Mouse (Mus musculus): ENCODE measurements around the gene Prkcb. TPM values are rescaled to one million over a fixed set of nuclear protein-coding genes. Genes with fewer than 3 reads are reported as not detected.
A peak's percentile ranks its signal among the peaks of the same experiment; 100 is the strongest.

Prkcb gene
- total RNA-seq, 2 experiments from 2014 or later, result 701 to 769 TPM

DNA sequence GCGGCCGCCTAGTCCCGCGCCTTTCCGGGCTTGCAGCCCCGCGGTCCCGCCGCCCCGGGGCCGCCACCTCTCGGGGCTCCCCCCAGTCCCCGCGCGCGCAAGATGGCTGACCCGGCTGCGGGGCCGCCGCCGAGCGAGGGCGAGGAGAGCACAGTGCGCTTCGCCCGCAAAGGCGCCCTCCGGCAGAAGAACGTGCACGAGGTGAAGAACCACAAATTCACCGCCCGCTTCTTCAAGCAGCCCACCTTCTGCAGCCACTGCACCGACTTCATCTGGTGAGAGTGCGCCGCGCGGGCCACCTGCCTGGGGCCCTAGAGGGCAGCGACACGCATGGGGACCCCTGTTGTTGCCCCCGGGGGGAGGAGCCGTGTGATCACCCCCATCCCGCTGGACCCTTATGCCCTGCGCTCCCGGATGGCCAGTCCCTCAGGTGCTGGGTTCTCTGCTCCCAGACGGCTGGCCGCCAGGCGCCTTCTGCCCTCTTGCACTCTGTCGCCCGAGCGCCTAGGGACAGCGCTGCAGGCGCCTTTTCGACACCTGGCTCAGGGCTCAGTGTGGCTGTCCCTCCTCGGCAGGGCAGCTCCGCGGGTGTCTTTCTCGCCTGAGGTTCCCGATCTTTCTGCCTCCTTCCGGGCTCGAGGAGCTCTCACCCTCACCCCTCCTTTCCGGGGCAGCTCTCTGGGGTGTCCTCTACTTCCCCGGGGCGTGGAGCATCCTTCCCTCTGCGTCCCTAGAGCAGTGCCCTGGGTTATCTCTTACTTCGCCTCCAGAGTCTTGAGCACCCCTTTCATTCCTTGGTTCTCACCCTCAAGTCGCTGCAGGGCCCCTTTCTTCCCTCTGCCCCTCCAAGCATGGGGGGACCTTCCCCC lies 926 bp downstream of the Prkcb start:
- peak in 1 of 2 experiments; percentile 36 for DNase-seq (ENCODE audit: low spot score in 2 of 2)

DNA sequence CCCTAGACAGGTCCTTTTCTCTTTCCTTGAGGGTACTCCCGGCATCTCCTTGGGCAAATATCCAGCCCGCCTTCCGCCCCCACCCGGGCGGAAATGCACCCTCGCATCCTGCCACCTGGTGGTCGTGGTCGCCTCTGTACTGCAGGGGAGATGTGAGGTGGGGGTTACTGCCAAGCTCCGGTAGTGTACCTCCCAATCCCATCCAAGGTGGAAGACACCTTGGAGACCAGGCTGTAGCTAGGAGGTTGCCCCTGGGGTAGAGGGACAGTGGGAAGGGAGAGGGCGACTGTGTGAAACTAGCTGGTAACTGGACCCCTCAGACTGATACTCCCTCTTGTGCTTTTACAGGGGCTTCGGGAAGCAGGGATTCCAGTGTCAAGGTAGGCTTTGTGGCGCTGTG lies 1.6 kb downstream of the Prkcb start:
- DNase-seq (ENCODE audit: low spot score in 2 of 2), result peak in 1 of 2 experiments; percentile 46

DNA sequence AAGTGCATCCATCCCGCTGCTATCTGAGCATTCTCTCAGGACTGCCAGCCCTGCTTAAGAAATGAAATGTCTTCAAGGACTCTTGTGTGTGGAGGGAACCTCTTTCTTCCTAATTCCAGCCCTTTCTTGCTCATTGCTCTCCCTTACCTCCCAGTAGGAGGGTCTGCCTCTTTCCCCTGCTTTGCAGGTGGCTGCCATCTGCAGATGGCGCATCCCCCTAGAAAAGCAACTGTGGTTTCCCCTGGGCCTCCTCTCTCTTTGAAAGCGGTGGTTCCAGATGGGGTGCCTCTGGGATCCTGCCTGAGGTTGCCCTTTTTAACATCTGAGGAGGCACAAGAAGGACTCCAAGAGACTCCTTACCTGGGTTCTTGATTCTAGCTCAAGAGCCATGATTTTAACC lies 2.2 kb downstream of the Prkcb start:
- DNase-seq (ENCODE audit: low spot score in 2 of 2), result no peak

DNA sequence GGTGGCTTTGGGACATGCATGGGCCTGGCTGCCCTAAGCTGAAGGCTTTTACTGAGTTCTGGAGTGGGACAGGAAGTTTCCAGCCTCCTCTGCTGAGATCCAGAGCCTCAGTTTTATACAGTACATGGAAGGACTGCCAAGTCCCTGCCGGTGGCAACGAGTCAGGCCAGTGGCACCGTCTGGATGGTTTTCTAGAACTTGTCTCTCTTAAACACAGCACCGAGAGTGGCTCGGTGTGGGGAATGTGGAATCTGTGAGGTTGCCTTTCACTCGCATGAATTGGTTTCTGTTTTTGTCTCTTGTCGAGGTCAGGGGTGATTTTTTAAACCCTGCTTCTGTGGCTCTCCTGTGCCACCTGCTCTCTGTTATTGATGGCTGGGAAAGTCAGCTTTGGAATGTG lies 3.6 kb downstream of the Prkcb start:
- DNase-seq (ENCODE audit: low spot score in 2 of 2), result no peak

DNA sequence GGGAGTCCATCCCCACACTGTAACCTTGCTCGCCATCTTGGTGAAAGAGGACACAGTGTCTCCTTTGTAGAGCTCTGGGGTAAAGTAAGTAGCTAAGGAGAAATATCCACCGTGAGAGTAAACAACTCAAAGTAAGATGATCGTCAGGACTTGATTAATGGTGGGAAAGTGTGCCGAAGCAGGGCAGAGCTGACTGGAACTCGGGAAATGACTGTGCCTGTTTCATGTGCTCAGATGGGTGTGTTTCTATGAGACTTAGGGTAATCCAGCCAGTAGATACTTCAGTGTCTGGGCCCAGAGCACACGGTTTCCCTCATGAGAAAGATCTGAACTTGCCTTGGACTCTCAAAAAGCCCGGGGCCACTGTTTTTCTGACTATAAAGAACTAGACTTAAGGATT lies 5.6 kb downstream of the Prkcb start:
- DNase-seq (ENCODE audit: low spot score in 2 of 2), result no peak

DNA sequence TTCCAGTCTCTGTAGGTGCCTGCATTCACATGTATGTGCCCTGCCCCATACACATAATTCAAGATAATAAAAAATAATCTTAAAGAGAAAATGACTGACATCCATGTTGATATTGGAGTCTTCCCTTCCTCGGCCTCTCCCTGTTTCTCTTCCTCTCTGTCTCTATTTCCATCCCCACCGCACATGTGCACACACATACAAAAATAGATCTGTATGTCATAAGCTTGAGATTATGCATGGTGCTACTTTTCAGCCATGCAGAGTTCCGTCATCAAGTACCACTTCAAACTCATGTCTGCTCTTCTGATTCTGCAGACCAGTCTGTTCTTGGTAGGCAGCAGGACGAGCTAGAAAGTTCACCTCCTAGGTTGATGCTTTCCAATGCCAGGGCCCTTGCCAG lies 6.8 kb downstream of the Prkcb start:
- DNase-seq (ENCODE audit: low spot score in 2 of 2), result no peak

DNA sequence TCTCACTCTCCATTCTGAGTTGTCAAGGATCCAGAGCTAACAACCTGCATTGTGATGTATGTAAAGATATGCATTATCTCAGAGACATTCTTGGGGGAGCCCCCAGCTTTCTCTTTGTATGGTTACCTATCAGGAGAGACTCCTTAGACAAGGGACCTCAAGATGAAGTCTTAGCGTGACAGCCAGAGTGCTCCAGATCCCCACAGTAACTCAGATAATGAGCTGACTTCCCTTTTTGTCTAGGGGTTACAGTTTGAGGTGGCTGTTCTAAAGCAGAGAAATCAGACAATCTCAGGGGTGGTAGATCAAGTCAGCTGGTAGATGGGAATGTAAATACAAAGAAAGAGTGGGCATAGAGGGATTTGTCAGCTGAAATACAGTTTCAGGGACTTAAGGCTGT lies 7.8 kb downstream of the Prkcb start:
- DNase-seq (ENCODE audit: low spot score in 2 of 2), result no peak

DNA sequence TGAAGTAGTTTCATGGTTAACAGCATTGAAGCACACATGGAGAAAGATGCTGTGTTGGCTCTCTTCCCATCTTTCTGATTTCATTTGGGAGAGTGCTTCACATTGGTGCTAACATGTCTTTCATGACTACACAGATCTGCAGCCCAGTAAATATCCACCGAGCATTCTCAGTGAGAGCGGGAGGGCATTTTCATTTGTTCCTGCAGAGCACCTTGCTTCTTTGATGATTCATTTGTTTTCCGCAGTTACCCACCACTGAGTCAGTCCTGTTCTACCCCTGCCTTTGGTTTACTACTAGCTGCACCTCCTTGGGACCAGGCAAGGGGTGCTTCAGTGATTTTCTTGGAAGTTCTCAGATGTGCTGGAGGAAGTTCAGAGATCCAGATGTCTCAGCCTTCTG lies 8.3 kb downstream of the Prkcb start:
- DNase-seq (ENCODE audit: low spot score in 2 of 2), result no peak

DNA sequence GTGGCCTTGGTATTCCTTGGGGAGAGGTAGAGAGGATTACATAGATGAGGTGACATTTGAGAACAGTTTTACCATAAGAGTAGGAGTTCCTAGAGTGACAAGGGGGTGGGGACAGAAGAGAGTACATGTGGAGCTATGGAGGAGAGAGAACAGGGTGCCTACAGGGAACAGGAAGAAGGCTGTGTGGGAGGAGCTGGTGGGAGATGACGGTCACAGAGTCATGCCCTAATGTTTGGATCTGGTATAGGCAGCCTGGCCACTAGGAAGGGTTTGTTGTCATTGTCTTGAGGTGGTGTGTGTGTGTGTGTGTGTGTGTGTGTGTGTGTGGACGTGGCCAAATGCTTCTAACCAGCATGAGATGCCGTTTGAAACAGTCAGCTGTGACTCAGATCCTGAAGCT lies 9.1 kb downstream of the Prkcb start:
- no peak for DNase-seq (ENCODE audit: low spot score in 2 of 2)

DNA sequence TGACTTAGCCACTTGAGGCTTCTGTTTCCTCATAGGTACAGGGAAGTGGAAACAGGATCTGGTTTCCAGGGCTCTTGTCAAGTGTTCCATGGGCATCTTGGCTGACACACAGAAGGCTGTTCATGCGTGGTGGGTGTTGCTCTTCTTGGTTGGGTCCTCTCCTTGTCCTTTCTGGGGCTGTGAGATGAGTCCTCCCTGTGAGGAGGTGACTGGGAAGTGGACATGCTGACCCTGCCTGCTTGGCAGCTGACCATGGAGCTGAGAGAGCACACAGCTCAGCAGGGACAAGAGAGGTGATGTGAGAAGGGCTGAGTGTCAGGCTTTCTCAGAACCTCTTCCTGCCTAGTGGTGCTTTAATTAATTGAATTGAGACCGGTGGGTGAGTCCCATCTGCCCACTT lies 10.2 kb downstream of the Prkcb start:
- DNase-seq (ENCODE audit: low spot score in 2 of 2), result no peak

DNA sequence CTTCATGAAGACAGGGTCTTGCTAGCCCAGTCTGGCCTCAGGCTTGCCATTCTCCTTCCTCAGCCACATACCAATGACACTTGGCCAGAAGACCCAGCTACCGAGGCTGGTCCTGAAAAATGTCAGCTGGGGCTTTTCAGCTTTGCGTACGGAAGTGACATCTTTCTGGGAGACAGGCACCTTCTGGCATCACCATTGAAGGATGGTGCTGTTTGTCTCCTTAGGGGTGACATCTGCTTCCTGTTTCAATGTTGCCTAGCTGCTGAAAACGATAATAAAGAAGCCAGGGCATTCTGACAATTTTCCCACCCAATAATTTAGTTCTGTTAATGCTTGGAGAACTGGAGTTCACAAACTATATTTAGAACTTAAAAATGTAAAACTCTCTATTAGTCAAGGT lies 12.0 kb downstream of the Prkcb start:
- DNase-seq (ENCODE audit: low spot score in 2 of 2), result no peak

DNA sequence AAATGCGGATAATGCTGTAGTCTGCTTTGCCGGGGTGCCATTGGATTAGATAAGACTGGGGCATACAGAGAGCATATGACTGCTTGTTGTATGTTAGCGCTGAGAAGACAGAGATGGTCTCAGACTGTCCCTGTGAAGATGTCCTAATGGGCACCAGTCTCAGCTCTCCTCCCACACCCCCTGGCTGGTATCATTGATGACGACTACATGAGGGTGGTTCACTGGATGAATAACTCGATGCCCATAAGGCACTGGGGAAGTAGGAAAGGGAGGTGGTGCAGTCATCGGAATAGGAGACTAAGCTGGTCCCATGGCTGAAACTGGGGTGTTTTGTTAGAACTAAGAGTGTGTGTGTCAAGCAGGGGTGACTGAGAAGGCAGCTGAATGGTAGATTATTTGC lies 14.0 kb downstream of the Prkcb start:
- no peak for DNase-seq (ENCODE audit: low spot score in 2 of 2)

DNA sequence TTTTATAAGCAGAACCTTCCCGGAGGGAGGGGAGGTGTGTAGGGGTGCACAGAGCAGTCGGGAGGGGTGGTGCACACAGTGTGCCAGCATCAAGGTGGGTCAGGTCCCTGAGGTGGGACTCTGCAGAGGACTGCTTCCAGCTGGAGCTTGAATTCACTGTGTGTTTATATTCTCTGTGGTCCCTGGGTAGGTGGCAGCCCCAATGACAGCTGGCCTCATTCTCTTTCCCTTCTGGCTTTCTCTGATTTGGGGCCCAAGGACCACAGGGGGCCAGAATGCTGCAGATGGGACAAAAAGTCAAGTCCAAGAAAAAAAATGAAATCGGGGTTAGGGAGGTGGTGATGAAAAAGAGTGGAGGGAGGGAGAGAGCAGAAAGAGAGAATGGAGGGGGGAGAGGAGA lies 15.4 kb downstream of the Prkcb start:
- no peak for DNase-seq (ENCODE audit: low spot score in 2 of 2)

DNA sequence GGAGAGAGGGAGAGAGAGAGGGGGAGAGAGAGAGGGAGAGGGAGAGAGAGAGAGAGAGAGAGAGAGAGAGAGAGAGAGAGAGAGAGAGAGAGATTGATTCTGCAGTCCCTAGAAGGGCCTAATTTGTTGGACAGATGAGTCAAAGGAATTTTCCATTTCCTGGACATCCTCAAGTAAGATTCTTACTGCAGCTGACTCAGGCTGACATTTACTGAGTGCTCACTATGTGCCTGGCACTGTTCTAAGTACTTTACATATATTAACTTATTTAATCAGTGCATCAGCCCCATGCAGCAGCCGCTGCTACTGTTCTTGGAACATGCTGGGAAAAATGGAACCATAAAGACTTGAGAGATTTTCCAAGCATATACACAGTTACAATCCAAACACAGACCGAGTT lies 16.0 kb downstream of the Prkcb start:
- no peak for DNase-seq (ENCODE audit: low spot score in 2 of 2)

DNA sequence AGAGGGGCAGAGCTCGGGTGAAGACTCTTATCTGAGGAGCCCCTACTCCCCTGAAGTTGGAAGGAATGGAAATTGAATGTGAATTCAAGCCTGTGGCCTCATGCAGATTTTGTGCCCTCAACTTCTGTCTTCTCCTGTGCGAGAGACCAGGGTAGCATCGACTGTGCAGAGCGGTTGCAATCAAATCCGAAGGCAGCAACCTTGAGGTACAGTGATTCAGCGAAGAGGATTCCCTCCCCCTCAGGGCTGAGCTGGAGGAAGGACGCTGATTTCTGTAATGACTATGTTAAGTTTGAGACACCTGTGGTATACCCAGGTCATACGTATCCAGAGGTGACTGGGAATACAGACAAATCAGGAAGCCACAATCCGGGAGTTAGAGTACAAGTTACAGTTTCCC lies 18.7 kb downstream of the Prkcb start:
- no peak for DNase-seq (ENCODE audit: low spot score in 2 of 2)

DNA sequence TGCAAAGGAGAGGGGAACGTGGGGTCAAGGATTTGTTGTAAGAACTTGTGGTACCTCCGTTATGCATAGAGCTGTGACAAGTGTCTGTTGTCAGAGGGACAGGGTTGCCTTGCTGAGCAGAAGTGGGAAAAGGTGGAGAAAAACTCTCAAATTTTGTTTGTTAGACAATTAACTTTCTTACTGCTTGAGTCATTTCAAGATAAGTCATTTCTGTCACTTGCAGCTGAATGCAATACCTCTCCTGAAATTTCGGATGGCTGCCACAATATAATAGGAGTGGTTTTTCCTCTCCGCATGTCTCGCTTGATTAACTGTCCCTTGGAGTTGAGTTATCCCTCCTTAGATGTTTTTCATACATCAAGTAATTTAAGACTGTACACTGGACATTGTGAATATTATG lies 20.1 kb downstream of the Prkcb start:
- no peak for DNase-seq (ENCODE audit: low spot score in 2 of 2)

DNA sequence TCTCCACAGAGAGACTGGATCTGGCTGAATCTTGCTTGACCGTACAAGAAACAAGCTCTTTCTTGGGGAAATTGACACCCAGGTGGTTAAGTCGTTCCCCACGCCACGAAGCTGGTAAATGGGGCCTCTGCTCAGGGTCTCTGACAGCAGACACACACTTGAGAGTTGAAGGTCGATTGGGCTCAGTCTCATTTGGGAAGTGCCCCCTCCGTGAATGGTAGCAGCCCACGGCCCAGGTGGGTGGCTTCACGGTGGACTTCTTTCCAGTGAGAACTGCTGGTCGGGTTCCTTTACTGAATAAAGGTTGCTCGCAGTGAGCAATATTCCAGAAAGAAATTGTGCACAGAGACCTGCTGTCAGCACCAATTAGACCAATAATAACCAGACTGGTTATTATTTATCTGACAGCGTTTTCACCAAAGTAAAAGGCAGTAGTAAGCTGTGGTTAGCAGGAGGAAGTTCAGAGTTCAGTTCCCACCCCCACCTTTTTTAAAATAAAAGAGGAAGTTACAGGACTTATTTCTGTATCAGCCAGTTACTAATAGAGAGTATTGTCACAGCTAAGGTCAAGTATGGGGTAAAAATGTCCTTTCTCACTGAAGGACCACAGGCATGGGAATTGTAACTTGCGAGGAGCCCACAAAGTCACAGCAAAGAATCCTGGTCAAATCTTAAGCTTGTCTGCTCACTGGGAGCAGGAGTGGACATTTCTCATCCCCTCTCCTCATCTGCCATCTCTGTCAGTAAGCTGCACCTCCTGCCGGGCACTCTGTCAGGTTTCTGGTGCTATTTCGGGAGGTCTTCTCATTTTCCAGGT lies 21.6 kb downstream of the Prkcb start:
- DNase-seq (ENCODE audit: low spot score in 2 of 2), result no peak

DNA sequence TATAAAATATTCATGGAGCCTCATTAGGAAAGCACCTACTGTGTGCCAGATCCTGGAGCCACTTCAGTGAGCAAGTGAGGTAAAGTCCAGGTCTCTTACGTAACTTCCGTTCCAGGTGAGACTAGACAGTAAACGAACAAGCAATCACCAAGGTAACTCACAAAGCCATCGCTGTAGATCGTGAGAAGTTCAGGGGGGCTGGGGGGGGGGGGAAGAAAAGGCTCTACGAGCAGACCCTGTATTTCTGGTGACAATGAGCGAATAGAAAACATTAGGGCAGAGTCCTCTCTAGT lies 22.1 kb downstream of the Prkcb start:
- DNase-seq (ENCODE audit: low spot score in 2 of 2), result no peak

DNA sequence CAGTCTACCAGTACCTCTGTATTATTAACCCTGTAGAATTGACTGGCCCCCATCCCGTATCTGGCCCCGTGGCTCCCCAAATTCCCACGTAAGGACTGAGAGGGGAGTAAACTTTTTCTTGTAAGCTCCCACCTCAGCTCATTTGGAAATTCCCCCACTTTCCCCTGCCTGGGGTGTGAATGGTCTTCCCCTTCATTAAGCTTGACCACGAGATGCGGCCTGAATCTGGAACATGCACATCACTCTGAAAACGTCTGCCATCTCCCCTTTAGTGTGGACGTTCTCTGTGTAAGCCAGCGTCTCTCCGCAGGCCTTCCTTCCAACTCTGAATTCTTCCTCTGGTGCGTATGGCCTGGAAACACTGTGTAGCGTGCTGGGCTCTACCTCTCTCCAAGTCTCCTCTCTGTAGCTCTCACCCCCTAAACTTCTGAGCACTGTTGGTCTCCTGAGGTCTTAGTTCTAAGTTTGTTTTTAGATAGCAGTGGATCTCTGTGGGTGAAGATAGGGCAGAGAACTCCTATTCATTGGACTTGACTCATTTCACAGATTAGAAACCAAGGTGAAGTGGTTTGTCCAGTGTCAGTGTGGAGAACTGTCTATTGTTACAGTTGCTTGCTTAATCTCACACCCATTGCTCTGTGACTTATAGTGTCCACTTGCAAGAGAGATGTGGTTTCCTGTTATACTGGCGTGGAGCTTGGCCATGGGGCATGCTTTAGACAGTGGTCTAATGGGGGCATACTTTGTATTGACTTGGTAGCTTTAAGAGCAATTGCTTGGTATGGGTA lies 25.3 kb downstream of the Prkcb start:
- no peak for DNase-seq (ENCODE audit: low spot score in 2 of 2)

DNA sequence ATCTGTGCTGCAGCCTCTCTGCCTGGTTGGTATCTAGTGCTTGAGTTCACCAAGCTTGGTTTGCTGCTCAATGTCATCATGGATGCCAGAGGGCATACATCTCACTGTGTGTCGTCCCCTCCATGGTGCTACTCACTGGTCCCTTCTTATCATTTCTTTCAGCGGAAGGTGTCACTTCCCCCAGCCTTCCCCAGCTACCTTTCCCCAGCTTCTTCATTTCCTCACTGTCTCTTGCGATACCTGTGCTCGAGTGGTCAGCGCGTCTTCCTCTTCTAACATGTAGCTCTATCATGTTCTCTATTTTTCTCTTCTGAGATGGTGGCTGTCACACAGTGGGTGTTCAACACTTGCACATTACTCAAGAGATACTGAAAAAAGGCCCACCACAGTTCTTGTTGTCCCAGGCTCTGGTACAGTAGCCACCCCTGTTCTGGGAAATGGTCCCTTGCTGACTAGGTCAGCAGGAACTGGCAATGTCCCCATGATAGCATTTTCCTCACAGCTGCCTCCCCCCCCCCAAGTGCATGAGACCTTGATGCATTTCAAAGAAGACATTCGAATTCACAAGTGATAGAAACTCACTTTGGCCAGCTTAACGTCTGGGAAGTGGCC lies 27.3 kb downstream of the Prkcb start:
- DNase-seq (ENCODE audit: low spot score in 2 of 2), result no peak

DNA sequence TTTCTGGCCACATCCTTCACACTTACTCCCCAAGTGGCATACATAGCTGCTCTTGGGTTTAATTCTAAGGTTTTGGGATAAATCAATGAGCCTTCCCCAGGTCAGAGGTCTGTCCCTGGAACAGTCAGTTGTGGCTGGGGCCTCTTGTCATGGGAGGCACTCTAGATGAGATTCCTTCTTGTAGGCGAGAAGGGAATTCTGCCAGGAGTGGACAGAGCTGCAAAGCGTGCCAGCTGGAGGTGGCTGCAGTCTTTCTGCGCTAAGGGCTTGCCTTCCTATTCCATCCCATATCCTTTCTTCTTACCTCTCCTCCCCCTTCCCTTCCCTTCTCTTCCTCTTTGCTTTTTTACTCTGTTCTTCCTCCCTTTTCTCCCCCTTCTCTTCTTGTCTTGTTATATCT lies 28.1 kb downstream of the Prkcb start:
- no peak for DNase-seq (ENCODE audit: low spot score in 2 of 2)

DNA sequence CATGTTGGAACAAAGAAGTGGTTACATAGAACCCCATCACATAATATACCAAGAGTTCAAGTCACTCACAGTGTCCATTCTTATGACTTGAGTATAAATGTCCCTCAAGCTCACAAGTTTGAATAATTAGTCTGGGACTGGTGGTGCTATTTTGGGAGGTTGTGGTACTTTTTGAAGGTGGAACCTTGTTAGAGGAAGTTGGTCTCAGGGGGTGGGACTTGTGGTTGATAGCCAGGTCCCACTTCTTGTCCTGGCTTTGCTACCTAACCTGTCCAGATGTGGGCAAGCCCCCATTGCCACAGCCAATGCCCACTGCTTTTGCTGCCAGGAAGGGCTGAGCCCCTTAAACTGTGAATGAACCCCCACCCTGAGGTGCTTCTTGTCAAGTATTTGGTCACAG lies 28.9 kb downstream of the Prkcb start:
- DNase-seq (ENCODE audit: low spot score in 2 of 2), result no peak
